Mouse (Mus musculus): ENCODE measurements around the gene Itgb2. TPM values are rescaled to one million over a fixed set of nuclear protein-coding genes. Genes with fewer than 3 reads are reported as not detected.

The Itgb2 gene
- polyA plus RNA-seq (2016; fragmentation: Nextera tagmentation; extraction: Ambion mirVana): 2.4 and 3.6 TPM in 2 replicates

DNA sequence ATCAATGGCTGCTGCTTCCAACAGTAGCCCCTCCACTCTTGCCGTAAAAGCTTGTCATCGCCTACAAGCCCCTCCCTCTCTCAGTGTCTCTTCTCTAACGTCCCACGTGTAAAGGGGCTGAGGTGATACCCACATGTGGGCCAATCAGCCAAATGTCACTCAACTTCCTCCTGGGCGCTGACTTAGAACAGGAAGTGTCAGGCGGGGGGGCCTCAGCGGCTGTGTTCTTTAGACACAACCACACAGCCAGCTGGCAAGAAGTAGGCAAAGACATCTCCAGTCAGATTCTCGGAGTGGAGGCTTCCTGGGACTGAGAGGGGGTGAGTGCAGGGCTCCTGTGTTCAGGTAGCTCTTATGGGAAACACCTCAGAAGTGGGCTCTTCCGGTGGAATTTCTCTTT lies at the start of gene Itgb2:
Itgb2 (plus strand) TSS at position 113 of the 400 bp plus-strand sequence.
- H3K4me3 ChIP-seq: no peak within 1 kb of the TSS
- WGBS: 48% methylated on average over 9 of the region's 9 CpGs
- 0 out of 2 replicates have a peak within 1 kb of the TSS, but pooled peaks have one; percentile 50 for H3K27ac ChIP-seq
- peaks cover 34% of the 10 kb centered on the region for H3K4me1 ChIP-seq
- no peak for DNase-seq (ENCODE audit: low spot score)
- no peaks in the 10 kb centered on the region for H3K27me3 ChIP-seq (ENCODE audit: insufficient read depth, poor library complexity, severe bottlenecking)
- no peaks in the 10 kb centered on the region for H3K9me3 ChIP-seq
- H3K36me3 ChIP-seq: no peaks in the 10 kb centered on the region

DNA sequence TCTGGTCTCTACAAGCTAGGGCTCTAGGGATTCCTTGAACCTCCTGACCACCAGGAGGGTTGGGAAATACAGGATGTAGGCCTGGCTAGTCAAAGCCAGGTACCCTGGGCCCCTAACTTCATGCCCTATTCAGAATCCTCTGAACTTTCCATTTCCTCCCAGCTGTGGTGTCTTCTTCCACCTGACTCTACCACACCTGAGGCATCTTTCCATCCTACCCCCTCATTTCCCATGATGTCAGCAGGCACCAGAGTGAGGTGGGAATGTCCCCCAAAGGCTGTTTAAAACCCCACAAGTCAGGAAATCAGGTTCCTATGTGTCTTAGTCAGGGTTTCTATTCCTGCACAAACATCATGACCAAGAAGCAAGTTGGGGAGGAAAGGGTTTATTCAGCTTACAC lies 48.2 kb upstream of the Itgb2 start:
- Histone ChIP-seq H3K4me3 (no peak overlapping the region), H3K4me1 (peaks cover 56% of the 10 kb centered on the region), H3K27me3 (ENCODE audit: insufficient read depth, poor library complexity, severe bottlenecking) (no peaks in the 10 kb centered on the region), H3K9me3 (no peaks in the 10 kb centered on the region), H3K27ac (0 out of 2 replicates have a peak overlapping the region, but pooled peaks have one; percentile 2), H3K36me3 (peaks cover 9% of the 10 kb centered on the region)
- no peak for DNase-seq (ENCODE audit: low spot score)

DNA sequence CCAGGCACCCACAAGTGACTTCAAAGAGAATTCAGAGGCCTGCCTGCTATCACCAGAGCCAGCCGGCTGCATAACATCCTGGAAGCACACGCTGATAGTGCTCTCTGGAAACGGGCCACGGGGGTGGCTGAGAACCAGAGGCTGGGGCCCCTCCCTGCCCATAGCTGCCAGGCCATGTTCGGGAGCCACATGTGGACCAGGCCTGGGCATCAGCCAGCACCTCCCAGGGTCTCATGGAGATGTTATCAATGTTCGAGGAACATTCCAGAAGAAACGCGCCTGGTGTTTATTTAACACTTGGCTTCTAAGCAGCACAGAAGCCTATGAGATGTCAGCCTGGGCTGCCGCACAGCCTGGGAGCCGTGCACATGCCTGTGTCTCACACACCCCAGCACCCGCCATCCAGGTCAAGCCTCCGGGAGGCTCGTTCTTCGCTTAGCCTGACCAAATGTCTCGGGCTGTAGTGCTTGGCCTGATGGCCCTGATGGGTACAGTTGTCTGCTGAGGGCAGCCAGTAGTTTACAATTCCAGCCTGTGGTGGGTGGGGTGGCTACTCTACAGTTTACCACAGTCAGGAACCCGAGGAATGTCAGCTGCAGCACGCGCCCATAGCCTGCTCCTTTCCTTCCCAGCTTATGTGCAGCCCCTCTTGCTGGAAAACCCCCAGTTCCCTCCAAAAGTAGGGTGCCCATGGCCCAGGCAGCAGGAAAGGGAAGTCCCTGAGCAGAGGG lies 45.7 kb upstream of the Itgb2 start:
- Histone ChIP-seq H3K9me3 (no peaks in the 10 kb centered on the region), H3K36me3 (peaks cover 35% of the 10 kb centered on the region), H3K27me3 (ENCODE audit: insufficient read depth, poor library complexity, severe bottlenecking) (no peaks in the 10 kb centered on the region), H3K27ac (peak overlapping the region; percentile 84), H3K4me1 (peaks cover 64% of the 10 kb centered on the region), H3K4me3 (peak overlapping the region; percentile 25; the same call in 1 of the 2 replicates)
- WGBS: 11% methylated on average over 18 of the region's 18 CpGs
- peak; percentile 90 for DNase-seq (ENCODE audit: low spot score)

DNA sequence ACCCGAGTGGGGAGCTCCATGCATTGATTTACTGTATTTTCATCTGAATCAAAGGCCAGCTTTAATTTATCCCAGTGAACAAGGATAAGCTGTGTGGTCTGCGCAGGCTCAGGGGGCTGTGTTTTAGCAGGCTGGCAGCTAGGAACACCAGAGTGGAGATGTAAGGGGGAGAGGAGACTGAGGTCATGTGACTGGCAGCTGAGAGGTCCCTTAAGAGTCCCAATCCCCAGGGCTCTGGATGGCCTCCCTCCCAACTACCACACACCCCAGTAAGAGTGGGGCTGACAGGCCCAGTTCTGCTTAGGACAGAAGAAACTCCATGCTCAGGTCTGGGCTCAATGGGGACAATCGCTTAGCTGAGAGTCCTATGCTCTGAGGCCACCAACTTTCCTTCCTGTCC lies 44.3 kb upstream of the Itgb2 start:
- WGBS: 79% methylated on average over 3 of the region's 3 CpGs
- Histone ChIP-seq H3K36me3 (peaks cover 46% of the 10 kb centered on the region), H3K27me3 (ENCODE audit: insufficient read depth, poor library complexity, severe bottlenecking) (no peaks in the 10 kb centered on the region), H3K4me3 (no peak overlapping the region), H3K4me1 (peaks cover 54% of the 10 kb centered on the region), H3K9me3 (no peaks in the 10 kb centered on the region), H3K27ac (peak overlapping the region; percentile 12; the same call in 1 of the 2 replicates)
- no peak for DNase-seq (ENCODE audit: low spot score)

DNA sequence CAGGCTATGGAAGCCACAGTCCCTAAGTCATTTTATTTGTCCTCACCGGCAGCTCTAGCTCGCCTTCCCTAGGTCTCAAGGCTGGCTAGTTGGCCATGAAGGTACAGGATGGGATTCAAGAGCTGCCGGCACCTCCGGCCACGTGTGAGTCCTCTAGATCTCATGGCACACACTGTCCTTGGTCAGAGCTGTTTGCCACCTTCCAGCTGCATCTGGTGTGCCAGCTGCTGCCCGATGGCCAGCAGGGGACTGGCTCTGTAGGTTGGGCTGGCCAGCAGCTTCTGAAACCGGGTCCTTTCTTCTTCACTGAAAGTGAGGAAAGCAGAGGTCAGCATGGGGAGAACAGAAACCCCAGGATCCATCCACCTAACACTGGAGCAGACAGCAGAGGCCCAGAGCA lies 41.9 kb upstream of the Itgb2 start:
- DNase-seq (ENCODE audit: low spot score): no peak
- Histone ChIP-seq H3K27me3 (ENCODE audit: insufficient read depth, poor library complexity, severe bottlenecking) (no peaks in the 10 kb centered on the region), H3K9me3 (no peaks in the 10 kb centered on the region), H3K27ac (no peak overlapping the region; the same call in 1 of the 2 replicates), H3K36me3 (peaks cover 63% of the 10 kb centered on the region), H3K4me1 (peaks cover 44% of the 10 kb centered on the region), H3K4me3 (no peak overlapping the region)
- 92% methylated on average over 7 of the region's 7 CpGs for WGBS

DNA sequence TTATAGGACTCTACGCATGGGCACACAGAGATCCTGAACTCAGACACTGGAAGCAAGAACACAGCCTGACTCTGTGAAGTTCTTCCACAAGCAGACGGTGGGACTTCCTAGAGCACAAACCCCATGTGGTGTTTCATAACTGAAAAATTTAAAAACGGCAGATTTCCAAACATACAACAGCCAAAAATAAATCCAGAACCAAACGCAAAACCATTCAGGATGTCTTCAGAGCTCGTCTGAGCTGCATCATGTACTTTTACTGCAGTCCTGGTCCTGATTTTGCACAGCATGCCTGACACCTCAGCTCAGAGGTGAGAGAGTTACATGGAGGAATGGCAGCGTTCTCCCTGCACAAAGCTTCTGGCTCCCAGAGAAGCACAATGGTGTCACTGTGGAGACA lies 38.5 kb upstream of the Itgb2 start:
- peak overlapping the region; percentile 47; the same call in 1 of the 2 replicates for H3K27ac ChIP-seq
- no peaks in the 10 kb centered on the region for H3K9me3 ChIP-seq
- H3K27me3 ChIP-seq (ENCODE audit: insufficient read depth, poor library complexity, severe bottlenecking): no peaks in the 10 kb centered on the region
- H3K36me3 ChIP-seq: peaks cover 87% of the 10 kb centered on the region
- no peak for DNase-seq (ENCODE audit: low spot score)
- no peak overlapping the region for H3K4me3 ChIP-seq
- 88% methylated on average over 6 of the region's 6 CpGs for WGBS
- H3K4me1 ChIP-seq: peaks cover 10% of the 10 kb centered on the region; the same call in 1 of the 2 replicates

DNA sequence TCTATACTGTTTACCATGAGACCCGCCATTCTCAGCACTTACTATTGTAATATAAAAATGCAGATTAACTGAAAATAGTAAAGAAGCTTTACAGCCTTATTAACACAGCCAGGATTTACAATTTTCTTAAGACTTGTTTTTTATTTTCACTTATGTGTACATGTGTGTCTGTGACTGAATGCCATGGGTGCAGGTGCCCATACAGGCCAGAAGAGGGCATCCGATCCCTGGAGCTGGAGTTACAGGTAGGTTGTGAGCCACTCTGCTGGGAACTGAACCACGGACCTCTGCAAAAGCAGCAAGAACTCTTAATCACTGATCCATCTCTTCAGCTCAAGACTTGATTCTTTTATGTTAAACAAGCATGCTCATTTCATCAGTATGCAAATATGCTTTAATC lies 37.2 kb upstream of the Itgb2 start:
- H3K27ac ChIP-seq: no peak overlapping the region
- no peaks in the 10 kb centered on the region for H3K27me3 ChIP-seq (ENCODE audit: insufficient read depth, poor library complexity, severe bottlenecking)
- WGBS: 95% methylated on average over 3 of the region's 3 CpGs
- H3K36me3 ChIP-seq: peaks cover 87% of the 10 kb centered on the region
- no peak overlapping the region for H3K4me3 ChIP-seq
- no peak for DNase-seq (ENCODE audit: low spot score)
- H3K9me3 ChIP-seq: no peaks in the 10 kb centered on the region
- H3K4me1 ChIP-seq: peaks cover 14% of the 10 kb centered on the region; the same call in 1 of the 2 replicates

DNA sequence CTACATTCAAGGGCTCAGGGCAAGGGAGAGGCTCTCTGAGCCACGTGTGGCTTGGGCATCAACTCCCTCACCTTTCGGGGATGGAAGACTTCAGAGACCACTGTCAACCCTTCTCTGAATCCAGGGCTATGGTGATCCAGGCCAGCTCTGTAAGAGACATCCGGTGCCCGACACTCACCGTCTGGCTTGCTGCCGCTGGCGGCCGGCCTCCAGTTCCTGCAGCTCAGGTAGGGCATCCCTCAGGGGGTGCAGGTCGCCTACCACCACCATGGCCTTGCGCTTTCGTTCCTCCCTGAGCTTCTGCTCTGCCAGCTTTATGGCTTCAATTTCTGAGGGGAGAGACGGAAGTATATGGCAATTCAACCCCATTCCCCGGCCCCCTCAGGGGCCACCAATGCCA lies 32.9 kb upstream of the Itgb2 start:
- 0 out of 2 replicates have a peak overlapping the region, but pooled peaks have one; percentile 17 for H3K27ac ChIP-seq
- no peak for DNase-seq (ENCODE audit: low spot score)
- peaks cover 78% of the 10 kb centered on the region for H3K36me3 ChIP-seq
- H3K4me1 ChIP-seq: peaks cover 32% of the 10 kb centered on the region
- no peaks in the 10 kb centered on the region for H3K9me3 ChIP-seq
- no peak overlapping the region for H3K4me3 ChIP-seq
- no peaks in the 10 kb centered on the region for H3K27me3 ChIP-seq (ENCODE audit: insufficient read depth, poor library complexity, severe bottlenecking)
- 90% methylated on average over 13 of the region's 13 CpGs for WGBS

DNA sequence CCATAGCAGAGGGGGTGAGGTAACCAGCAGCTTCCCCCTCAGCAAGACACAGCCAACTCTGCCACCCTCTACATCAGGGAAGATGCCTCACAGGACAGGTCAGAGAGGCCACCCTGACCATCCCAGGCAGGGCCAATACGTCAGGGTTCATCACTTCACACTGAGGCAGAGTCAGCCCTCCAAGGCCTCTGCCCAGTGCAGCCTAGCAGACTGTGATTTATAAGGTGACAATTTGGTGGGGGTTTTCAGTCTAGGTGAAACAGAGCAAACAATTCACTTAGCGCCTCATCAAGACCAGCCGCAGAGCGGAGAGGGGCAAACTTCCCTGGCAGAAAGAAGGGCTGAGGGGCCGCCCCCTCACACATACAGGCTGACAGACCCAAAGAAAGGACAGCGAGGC lies 31.8 kb upstream of the Itgb2 start:
- WGBS: 65% methylated on average over 6 of the region's 6 CpGs

DNA sequence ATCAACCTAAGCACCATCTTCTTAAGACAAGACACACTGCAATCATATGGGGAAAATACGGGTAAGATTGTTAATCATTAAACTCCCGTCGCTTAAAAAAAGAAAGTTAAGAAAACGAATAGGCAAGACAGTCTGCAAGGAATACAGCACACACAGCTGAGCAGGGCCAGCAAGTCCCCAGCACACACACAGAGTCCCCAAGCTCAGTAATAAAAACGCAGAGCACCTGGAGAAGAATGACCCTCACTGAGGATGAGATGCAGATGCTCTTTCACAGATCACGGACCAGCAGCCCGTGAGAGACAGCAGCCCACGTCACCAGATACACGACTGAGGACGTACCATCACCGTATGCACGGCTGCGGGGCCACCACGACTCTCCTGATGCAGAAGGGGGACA lies 29.4 kb upstream of the Itgb2 start:
- Histone ChIP-seq H3K27me3 (ENCODE audit: insufficient read depth, poor library complexity, severe bottlenecking) (no peaks in the 10 kb centered on the region), H3K9me3 (no peaks in the 10 kb centered on the region), H3K4me3 (no peak overlapping the region), H3K4me1 (peaks cover 32% of the 10 kb centered on the region), H3K36me3 (peaks cover 76% of the 10 kb centered on the region), H3K27ac (no peak overlapping the region)
- 88% methylated on average over 14 of the region's 14 CpGs for WGBS
- DNase-seq (ENCODE audit: low spot score): no peak

More for the DNA sequence above, 31.8 kb upstream of the Itgb2 start:
- peaks cover 32% of the 10 kb centered on the region for H3K4me1 ChIP-seq
- no peak overlapping the region for H3K4me3 ChIP-seq
- no peaks in the 10 kb centered on the region for H3K27me3 ChIP-seq (ENCODE audit: insufficient read depth, poor library complexity, severe bottlenecking)
- peaks cover 78% of the 10 kb centered on the region for H3K36me3 ChIP-seq
- no peak for DNase-seq (ENCODE audit: low spot score)
- H3K9me3 ChIP-seq: no peaks in the 10 kb centered on the region
- peak overlapping the region; percentile 56 for H3K27ac ChIP-seq

DNA sequence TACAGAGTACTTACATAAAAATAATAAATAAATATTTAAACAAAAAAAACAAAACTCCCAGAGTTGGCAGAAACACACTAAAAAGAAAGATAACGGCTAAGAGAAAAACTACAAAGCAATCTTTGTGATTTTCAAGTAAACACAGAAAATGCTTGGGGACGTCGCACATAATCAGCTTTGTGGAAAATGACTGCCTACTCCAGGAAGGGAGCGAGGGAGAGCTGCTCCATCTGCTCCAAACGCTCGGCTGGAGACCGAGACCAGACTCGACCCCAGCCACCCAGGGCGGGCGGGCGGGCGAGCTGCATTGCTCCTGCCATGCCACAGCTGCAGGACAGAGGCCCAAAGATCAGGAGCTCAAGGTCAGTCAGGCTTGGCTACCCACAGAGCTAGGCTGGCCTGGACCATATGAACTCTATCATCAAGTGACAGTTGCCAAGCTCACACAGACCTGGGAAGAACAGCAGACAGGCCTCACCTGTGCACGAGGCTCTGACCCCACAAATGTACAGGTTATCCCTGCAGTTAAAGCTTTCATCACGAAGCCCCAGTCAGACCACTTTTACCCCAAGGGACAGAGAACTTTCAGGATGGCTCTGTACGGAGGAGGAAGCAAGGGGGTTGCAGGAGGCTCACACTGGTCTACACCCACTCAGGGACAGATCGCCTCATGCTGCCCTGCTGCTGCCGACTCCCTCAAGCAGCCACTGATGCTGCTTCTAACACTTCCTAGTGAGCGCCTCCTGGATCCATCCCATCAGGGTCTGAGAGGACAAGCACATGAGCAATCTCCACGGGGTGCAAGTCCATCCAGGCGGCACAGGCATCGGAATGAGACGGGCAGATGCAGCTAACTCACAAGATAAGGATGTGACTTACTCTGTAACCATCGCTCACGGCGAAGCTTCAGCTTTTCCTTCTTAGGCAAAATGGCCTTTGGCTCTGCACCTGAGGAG lies 26.8 kb upstream of the Itgb2 start:
- Histone ChIP-seq H3K27ac (no peak overlapping the region), H3K4me1 (peaks cover 22% of the 10 kb centered on the region), H3K4me3 (no peak overlapping the region), H3K27me3 (ENCODE audit: insufficient read depth, poor library complexity, severe bottlenecking) (no peaks in the 10 kb centered on the region), H3K36me3 (peaks cover 75% of the 10 kb centered on the region), H3K9me3 (no peaks in the 10 kb centered on the region)
- no peak for DNase-seq (ENCODE audit: low spot score)
- 90% methylated on average over 25 of the region's 25 CpGs for WGBS

DNA sequence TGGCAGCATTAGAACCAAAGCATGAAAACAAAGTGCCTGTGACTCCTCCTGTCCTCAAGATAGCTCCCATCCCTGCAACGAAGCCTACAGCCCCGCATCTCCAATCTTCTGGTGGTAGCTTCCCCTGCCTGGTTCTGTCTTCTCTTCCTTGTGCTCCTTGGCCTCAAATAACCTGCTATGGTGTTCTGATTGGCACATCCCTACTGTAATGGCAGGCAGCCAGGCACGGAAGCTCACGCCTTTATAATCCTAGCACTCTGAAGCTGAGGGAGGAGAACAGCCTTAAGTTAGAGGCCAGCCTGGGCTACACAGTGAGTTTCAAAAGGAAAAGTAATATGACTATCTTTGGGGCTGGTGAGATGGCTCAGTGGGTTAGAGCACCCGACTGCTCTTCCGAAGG lies 25.9 kb upstream of the Itgb2 start:
- DNase-seq (ENCODE audit: low spot score): no peak
- Histone ChIP-seq H3K4me3 (no peak overlapping the region), H3K27ac (no peak overlapping the region), H3K36me3 (peaks cover 79% of the 10 kb centered on the region), H3K27me3 (ENCODE audit: insufficient read depth, poor library complexity, severe bottlenecking) (no peaks in the 10 kb centered on the region), H3K9me3 (no peaks in the 10 kb centered on the region), H3K4me1 (peaks cover 13% of the 10 kb centered on the region)
- 93% methylated on average over 6 of the region's 6 CpGs for WGBS

DNA sequence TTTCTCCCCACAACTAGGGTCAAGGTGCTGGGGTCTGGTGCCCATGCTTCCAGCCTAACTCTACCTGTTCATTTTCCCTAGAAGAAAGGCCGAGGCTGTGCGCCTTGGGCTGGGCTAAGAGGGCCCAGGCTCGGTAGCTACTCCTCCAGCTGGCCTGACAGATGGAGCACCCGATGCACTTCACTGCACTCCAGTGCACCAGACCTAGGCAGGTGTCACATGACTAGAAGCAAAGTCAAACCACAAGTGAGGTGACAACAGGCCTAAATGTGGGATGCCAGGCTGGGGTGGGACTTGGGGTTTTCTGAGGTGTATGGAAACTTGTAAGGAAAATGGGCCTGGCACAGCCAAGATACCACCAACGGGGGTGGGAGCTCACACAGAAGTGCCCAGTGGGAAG lies 23.5 kb upstream of the Itgb2 start:
- H3K4me3 ChIP-seq: no peak overlapping the region
- H3K36me3 ChIP-seq: peaks cover 79% of the 10 kb centered on the region

More for the DNA sequence above, 23.5 kb upstream of the Itgb2 start:
- 91% methylated on average over 5 of the region's 5 CpGs for WGBS
- no peak overlapping the region for H3K27ac ChIP-seq
- no peak for DNase-seq (ENCODE audit: low spot score)
- H3K27me3 ChIP-seq (ENCODE audit: insufficient read depth, poor library complexity, severe bottlenecking): no peaks in the 10 kb centered on the region
- H3K9me3 ChIP-seq: no peaks in the 10 kb centered on the region
- H3K4me1 ChIP-seq: peaks cover 16% of the 10 kb centered on the region

Data from heart, embryonic 10.5 days (tissue).